Mouse (Mus musculus): ENCODE results near the gene Sgca.

Gene Sgca

GRCm38 (mm10) chr11:94987851-94988250, 11.7 kb upstream of the Sgca start:
- no peak for DNase-seq (ENCODE audit: extremely low read depth, insufficient read length, low spot score)

- DNase-seq (ENCODE audit: extremely low read depth, insufficient read length, low spot score) = no peak
Measured at GRCm38 (mm10) chr11:94987341-94987740, 11.2 kb upstream of the Sgca start.

GRCm38 (mm10) chr11:94986435-94986834, 10.3 kb upstream of the Sgca start:
- no peak for DNase-seq (ENCODE audit: extremely low read depth, insufficient read length, low spot score)

- no peak for DNase-seq (ENCODE audit: extremely low read depth, insufficient read length, low spot score)
Measured at GRCm38 (mm10) chr11:94985822-94986221, 9.7 kb upstream of the Sgca start.

GRCm38 (mm10) chr11:94985140-94985539, 9.0 kb upstream of the Sgca start:
- DNase-seq (ENCODE audit: extremely low read depth, insufficient read length, low spot score) = no peak

- DNase-seq (ENCODE audit: extremely low read depth, insufficient read length, low spot score) = no peak
Measured at GRCm38 (mm10) chr11:94979462-94980179, 3.5 kb upstream of the Sgca start.

GRCm38 (mm10) chr11:94978947-94979346, 2.8 kb upstream of the Sgca start:
- DNase-seq (ENCODE audit: extremely low read depth, insufficient read length, low spot score) = peak; percentile 89

GRCm38 (mm10) chr11:94978178-94978915, 2.2 kb upstream of the Sgca start:
- no peak for DNase-seq (ENCODE audit: extremely low read depth, insufficient read length, low spot score)

GRCm38 (mm10) chr11:94974951-94975350, 1.2 kb downstream of the Sgca start:
- no peak for DNase-seq (ENCODE audit: extremely low read depth, insufficient read length, low spot score)

- no peak for DNase-seq (ENCODE audit: extremely low read depth, insufficient read length, low spot score)
Measured at GRCm38 (mm10) chr11:94973313-94973712, 2.8 kb downstream of the Sgca start.

GRCm38 (mm10) chr11:94972887-94973286, 3.2 kb downstream of the Sgca start:
- no peak for DNase-seq (ENCODE audit: extremely low read depth, insufficient read length, low spot score)

GRCm38 (mm10) chr11:94971895-94972615, 4.1 kb downstream of the Sgca start:
- no peak for DNase-seq (ENCODE audit: extremely low read depth, insufficient read length, low spot score)

GRCm38 (mm10) chr11:94970210-94970943, 5.8 kb downstream of the Sgca start:
- DNase-seq (ENCODE audit: extremely low read depth, insufficient read length, low spot score) = peak; percentile 68

GRCm38 (mm10) chr11:94969709-94970108, 6.4 kb downstream of the Sgca start:
- peak; percentile 57 for DNase-seq (ENCODE audit: extremely low read depth, insufficient read length, low spot score)

GRCm38 (mm10) chr11:94968187-94968586, 7.9 kb downstream of the Sgca start:
- no peak for DNase-seq (ENCODE audit: extremely low read depth, insufficient read length, low spot score)

GRCm38 (mm10) chr11:94967419-94967818, 8.7 kb downstream of the Sgca start, which contains the start of gene Hils1:
Gene Hils1, plus strand, starts transcription at chr11:94967593.
- DNase-seq (ENCODE audit: extremely low read depth, insufficient read length, low spot score) = no peak

- no peak for DNase-seq (ENCODE audit: extremely low read depth, insufficient read length, low spot score)
Measured at GRCm38 (mm10) chr11:94962534-94963101, 13.5 kb downstream of the Sgca start.

GRCm38 (mm10) chr11:94958065-94958858, 17.9 kb downstream of the Sgca start:
- DNase-seq (ENCODE audit: extremely low read depth, insufficient read length, low spot score) = peak; percentile 94

- DNase-seq (ENCODE audit: extremely low read depth, insufficient read length, low spot score) = no peak
Measured at GRCm38 (mm10) chr11:94957693-94958064, 18.4 kb downstream of the Sgca start.

GRCm38 (mm10) chr11:94955103-94955502, 21.0 kb downstream of the Sgca start:
- no peak for DNase-seq (ENCODE audit: extremely low read depth, insufficient read length, low spot score)
